Mouse (Mus musculus): ENCODE measurements around the gene Gm17655. TPM values are rescaled to one million over a fixed set of nuclear protein-coding genes. Genes with fewer than 3 reads are reported as not detected.
A peak's percentile ranks its signal among the peaks of the same experiment; 100 is the strongest.

The Gm17655 gene
- polyA plus RNA-seq, 1 experiment from 2014 or later: 4.9 TPM

- Histone ChIP-seq H3K27me3 (ENCODE audit: control insufficient read depth, insufficient read depth, low read length) (no peaks in the 10 kb centered on the region), H3K4me2 (replicated peaks; ENCODE audit: low read depth, low read length) (no peak overlapping the region), H3K27ac (ENCODE audit: low read length) (no peak overlapping the region), H3K9ac (replicated peaks; ENCODE audit: low read depth, low read length) (no peak overlapping the region), H3K4me1 (ENCODE audit: control insufficient read depth, insufficient read depth, low read length) (peaks cover 24% of the 10 kb centered on the region), H3K4me3 (ENCODE audit: low read depth, low read length) (no peak overlapping the region), H3K36me3 (ENCODE audit: control insufficient read depth, insufficient read depth, low read length) (peaks cover 33% of the 10 kb centered on the region), H3K9me3 (ENCODE audit: control insufficient read depth, low read depth, low read length) (peaks cover 3% of the 10 kb centered on the region; the same call in 1 of the 2 replicates)
- 96% methylated on average over 27 of the region's 27 CpGs for WGBS
- ATAC-seq (ENCODE audit: insufficient number of reproducible peaks, insufficient read depth, low FRiP score, low read depth): no peak
Measured at GRCm38 (mm10) chr5:110103901-110104615, 31.7 kb upstream of the Gm17655 start.

DNA sequence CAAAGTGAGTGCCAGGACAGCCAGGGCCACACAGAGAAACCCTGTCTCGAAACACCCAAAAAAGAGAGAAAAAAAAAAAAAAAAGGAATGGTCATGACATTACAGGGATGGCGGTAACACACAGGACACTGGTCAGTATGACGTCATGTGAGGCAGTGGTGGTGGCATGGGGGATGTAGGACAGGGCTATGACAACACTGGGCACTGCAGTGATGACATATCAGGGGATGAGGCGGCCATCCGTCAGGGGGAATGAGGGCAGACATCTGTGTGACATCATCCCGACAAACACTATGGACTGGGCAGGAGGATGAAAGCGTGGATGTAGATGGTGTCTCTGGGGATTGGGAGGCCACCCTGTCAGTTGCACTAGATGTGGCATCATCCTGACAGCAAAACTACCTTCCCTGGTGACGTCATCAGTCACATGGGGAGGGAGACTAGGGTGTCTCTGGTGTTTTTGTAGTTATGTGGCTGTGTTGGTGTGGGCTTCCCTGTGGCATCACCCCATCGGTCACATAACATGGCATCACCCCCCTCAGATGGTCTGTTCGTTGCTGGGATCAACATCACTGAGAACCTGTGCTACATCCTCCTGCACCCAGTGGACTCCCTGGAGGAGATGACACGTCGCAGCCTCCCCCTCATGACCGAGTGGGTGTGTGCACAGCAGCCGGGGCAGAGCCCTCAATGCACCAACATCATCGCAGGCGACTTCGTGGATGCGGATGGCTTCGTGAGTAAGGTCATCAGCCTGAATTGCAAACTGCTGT is 30.7 kb upstream of the Gm17655 start:
- Histone ChIP-seq H3K9me3 (ENCODE audit: control insufficient read depth, low read depth, low read length) (peaks cover 3% of the 10 kb centered on the region; the same call in 1 of the 2 replicates), H3K9ac (replicated peaks; ENCODE audit: low read depth, low read length) (no peak overlapping the region), H3K4me1 (ENCODE audit: control insufficient read depth, insufficient read depth, low read length) (peaks cover 24% of the 10 kb centered on the region), H3K27me3 (ENCODE audit: control insufficient read depth, insufficient read depth, low read length) (no peaks in the 10 kb centered on the region), H3K36me3 (ENCODE audit: control insufficient read depth, insufficient read depth, low read length) (peaks cover 33% of the 10 kb centered on the region), H3K4me2 (replicated peaks; ENCODE audit: low read depth, low read length) (no peak overlapping the region), H3K4me3 (ENCODE audit: low read depth, low read length) (no peak overlapping the region), H3K27ac (ENCODE audit: low read length) (no peak overlapping the region)
- whole genome bisulfite sequencing: 92% methylated on average over 19 of the region's 19 CpGs
- no peak for ATAC-seq (ENCODE audit: insufficient number of reproducible peaks, insufficient read depth, low FRiP score, low read depth)

DNA sequence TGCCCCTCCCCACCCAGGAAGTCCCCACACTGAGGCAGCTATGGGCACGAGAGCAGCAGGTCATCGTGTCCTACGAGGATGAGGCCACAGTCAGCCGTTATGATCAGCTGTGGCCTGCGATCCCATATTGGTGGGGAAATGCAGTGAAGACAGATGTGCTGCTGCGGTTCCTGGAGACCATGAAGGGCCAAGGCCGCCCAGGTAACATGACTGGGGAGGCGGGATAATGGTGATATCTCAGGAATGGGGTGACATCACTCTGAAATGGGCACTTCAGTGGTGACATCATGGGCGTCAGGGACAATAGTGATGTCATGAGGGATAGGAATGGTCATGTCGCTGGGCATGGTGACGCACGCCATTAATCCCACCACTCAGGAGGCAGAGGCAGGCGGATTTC is 30.1 kb upstream of the Gm17655 start:
- Histone ChIP-seq H3K4me1 (ENCODE audit: control insufficient read depth, insufficient read depth, low read length) (peaks cover 24% of the 10 kb centered on the region), H3K27me3 (ENCODE audit: control insufficient read depth, insufficient read depth, low read length) (no peaks in the 10 kb centered on the region), H3K27ac (ENCODE audit: low read length) (no peak overlapping the region), H3K36me3 (ENCODE audit: control insufficient read depth, insufficient read depth, low read length) (peaks cover 33% of the 10 kb centered on the region), H3K4me2 (replicated peaks; ENCODE audit: low read depth, low read length) (no peak overlapping the region; the same call in 1 of the 2 replicates), H3K4me3 (ENCODE audit: low read depth, low read length) (no peak overlapping the region), H3K9me3 (ENCODE audit: control insufficient read depth, low read depth, low read length) (peaks cover 3% of the 10 kb centered on the region; the same call in 1 of the 2 replicates), H3K9ac (replicated peaks; ENCODE audit: low read depth, low read length) (no peak overlapping the region)
- no peak for ATAC-seq (ENCODE audit: insufficient number of reproducible peaks, insufficient read depth, low FRiP score, low read depth)
- WGBS: 89% methylated on average over 13 of the region's 13 CpGs

- ATAC-seq (ENCODE audit: insufficient number of reproducible peaks, insufficient read depth, low FRiP score, low read depth): peak; percentile 33; the same call in 1 of the 2 replicates
- WGBS: 15% methylated on average over 34 of the region's 34 CpGs
- peaks cover 33% of the 10 kb centered on the region for H3K36me3 ChIP-seq (ENCODE audit: control insufficient read depth, insufficient read depth, low read length)
- H3K9ac ChIP-seq (replicated peaks; ENCODE audit: low read depth, low read length): no peak overlapping the region
- H3K27ac ChIP-seq (ENCODE audit: low read length): no peak overlapping the region
- H3K27me3 ChIP-seq (ENCODE audit: control insufficient read depth, insufficient read depth, low read length): no peaks in the 10 kb centered on the region
- H3K4me3 ChIP-seq (ENCODE audit: low read depth, low read length): peak overlapping the region; percentile 29
- H3K4me2 ChIP-seq (replicated peaks; ENCODE audit: low read depth, low read length): peak overlapping the region; percentile 66
- peaks cover 3% of the 10 kb centered on the region; the same call in 1 of the 2 replicates for H3K9me3 ChIP-seq (ENCODE audit: control insufficient read depth, low read depth, low read length)
- peaks cover 22% of the 10 kb centered on the region for H3K4me1 ChIP-seq (ENCODE audit: control insufficient read depth, insufficient read depth, low read length)
Measured at GRCm38 (mm10) chr5:110101716-110102347, 29.5 kb upstream of the Gm17655 start.

DNA sequence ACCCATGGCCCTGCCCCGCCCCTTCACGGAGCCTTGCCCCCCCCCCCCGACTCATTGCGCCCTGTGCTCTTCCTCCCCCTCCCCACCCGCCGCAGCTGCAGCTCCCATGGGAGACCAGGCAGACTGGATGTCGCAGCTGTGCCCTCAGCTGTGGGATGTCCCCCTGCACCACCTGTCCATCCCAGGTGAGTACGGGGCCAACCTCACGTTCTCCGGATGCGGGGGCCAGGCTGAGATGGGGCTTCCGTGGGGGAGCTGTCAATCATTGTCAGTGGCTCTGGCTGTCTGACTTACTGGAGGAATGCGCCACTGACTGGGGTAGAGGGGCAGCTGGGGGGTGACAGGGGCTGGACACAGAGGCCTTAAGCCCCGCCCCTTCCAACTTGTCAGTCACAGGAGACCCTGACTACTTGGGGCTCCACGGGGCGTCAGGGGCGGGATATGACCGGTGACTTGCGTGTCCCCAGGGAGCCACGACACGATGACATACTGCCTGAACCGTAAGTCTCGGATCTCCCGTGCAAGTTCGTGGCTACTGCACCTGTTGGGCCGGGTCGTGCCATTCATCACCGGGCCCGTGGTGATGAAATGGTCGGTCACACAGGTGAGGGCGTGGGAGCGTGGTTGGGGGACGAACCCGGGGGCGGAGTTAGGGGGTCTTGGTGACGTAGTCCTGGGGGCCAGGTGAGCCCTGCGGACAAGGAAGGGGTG is 28.8 kb upstream of the Gm17655 start:
- WGBS: 2% methylated on average over 37 of the region's 37 CpGs
- Histone ChIP-seq H3K4me2 (replicated peaks; ENCODE audit: low read depth, low read length) (peak overlapping the region; percentile 66), H3K4me1 (ENCODE audit: control insufficient read depth, insufficient read depth, low read length) (peaks cover 15% of the 10 kb centered on the region), H3K9me3 (ENCODE audit: control insufficient read depth, low read depth, low read length) (peaks cover 3% of the 10 kb centered on the region; the same call in 1 of the 2 replicates), H3K36me3 (ENCODE audit: control insufficient read depth, insufficient read depth, low read length) (peaks cover 32% of the 10 kb centered on the region), H3K4me3 (ENCODE audit: low read depth, low read length) (peak overlapping the region; percentile 29), H3K9ac (replicated peaks; ENCODE audit: low read depth, low read length) (no peak overlapping the region), H3K27ac (ENCODE audit: low read length) (no peak overlapping the region), H3K27me3 (ENCODE audit: control insufficient read depth, insufficient read depth, low read length) (no peaks in the 10 kb centered on the region)
- ATAC-seq (ENCODE audit: insufficient number of reproducible peaks, insufficient read depth, low FRiP score, low read depth): peak; percentile 15; the same call in 1 of the 2 replicates

- 11% methylated on average over 25 of the region's 25 CpGs for WGBS
- H3K9me3 ChIP-seq (ENCODE audit: control insufficient read depth, low read depth, low read length): peaks cover 2% of the 10 kb centered on the region; the same call in 1 of the 2 replicates
- H3K36me3 ChIP-seq (ENCODE audit: control insufficient read depth, insufficient read depth, low read length): peaks cover 20% of the 10 kb centered on the region
- no peaks in the 10 kb centered on the region for H3K27me3 ChIP-seq (ENCODE audit: control insufficient read depth, insufficient read depth, low read length)
- H3K4me1 ChIP-seq (ENCODE audit: control insufficient read depth, insufficient read depth, low read length): peaks cover 15% of the 10 kb centered on the region
- 0 out of 2 replicates have a peak within 1 kb of the TSS, but pooled peaks have one; percentile 29 for H3K4me3 ChIP-seq (ENCODE audit: low read depth, low read length)
- peak within 1 kb of the TSS; percentile 66 for H3K4me2 ChIP-seq (replicated peaks; ENCODE audit: low read depth, low read length)
- no peak for ATAC-seq (ENCODE audit: insufficient number of reproducible peaks, insufficient read depth, low FRiP score, low read depth)
- no peak within 1 kb of the TSS for H3K9ac ChIP-seq (replicated peaks; ENCODE audit: low read depth, low read length)
- H3K27ac ChIP-seq (ENCODE audit: low read length): no peak within 1 kb of the TSS
Measured at GRCm38 (mm10) chr5:110099656-110100580, 27.6 kb upstream of the Gm17655 start, which contains the start of gene Plcxd1. Gene Plcxd1, plus strand, starts transcription at chr5:110099969.

DNA sequence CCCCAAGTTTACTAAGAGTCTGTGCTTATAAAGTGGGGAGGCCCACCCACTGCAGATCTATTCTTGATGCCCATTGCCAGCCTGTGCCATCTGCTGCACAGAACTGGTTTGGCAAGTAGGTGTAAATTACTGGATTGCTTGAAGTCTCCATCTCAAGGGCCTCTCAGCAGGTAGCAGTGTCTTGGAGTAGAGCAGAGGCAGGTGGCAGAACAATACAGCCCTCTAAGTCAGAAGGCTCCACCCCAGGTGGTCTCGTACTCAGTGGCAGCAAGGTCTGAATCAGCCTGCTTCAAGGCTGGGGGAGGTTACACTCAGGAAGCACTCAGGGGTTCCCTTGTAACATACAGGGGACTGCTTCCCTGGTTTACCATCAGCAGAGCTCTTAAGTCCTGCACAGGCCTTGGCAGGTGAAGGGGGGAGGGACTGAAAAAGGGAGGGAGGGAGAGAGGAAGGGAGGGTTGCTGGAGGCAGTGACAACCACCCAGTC is 26.7 kb upstream of the Gm17655 start:
- H3K4me2 ChIP-seq (replicated peaks; ENCODE audit: low read depth, low read length): no peak overlapping the region
- H3K4me3 ChIP-seq (ENCODE audit: low read depth, low read length): no peak overlapping the region
- H3K27ac ChIP-seq (ENCODE audit: low read length): no peak overlapping the region
- no peak overlapping the region for H3K9ac ChIP-seq (replicated peaks; ENCODE audit: low read depth, low read length)
- 39% methylated on average over 1 of the region's 1 CpGs for WGBS
- H3K9me3 ChIP-seq (ENCODE audit: control insufficient read depth, low read depth, low read length): no peaks in the 10 kb centered on the region; the same call in 1 of the 2 replicates
- ATAC-seq (ENCODE audit: insufficient number of reproducible peaks, insufficient read depth, low FRiP score, low read depth): no peak
- H3K27me3 ChIP-seq (ENCODE audit: control insufficient read depth, insufficient read depth, low read length): no peaks in the 10 kb centered on the region
- peaks cover 12% of the 10 kb centered on the region for H3K36me3 ChIP-seq (ENCODE audit: control insufficient read depth, insufficient read depth, low read length)
- H3K4me1 ChIP-seq (ENCODE audit: control insufficient read depth, insufficient read depth, low read length): peaks cover 15% of the 10 kb centered on the region

All from stomach, embryonic 14.5 days (tissue).